Mouse (Mus musculus) 3T3-L1 (cell line): ENCODE results near the gene Dnaaf5.

Experiments used
- DNase-seq: peaks from one replicate; pipeline ENCODE4 v3.0.0-alpha.2; 2015; ENCODE audit warnings: low read depth, low spot score

The Dnaaf5 gene

GRCm38 (mm10) chr5:139198779-139199178 is 48.8 kb downstream of the Dnaaf5 start:
- DNase-seq = peak; percentile 50

DNA sequence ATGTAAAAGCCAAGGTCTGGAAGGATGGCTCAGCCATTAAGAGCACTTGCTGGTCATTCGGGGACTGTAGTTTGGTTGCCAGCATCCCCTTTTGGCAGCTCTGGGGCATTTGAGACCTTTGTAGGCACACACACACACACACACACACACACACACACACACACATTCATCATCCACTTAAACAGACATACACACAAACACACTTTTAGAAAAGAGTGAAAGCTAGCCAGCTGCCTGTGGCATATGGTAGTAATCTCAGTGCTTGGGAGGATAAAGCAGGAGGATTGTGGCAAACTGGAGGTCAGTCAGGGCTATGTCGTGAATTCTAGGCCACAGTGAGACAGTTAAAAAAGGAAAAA is 49.6 kb downstream of the Dnaaf5 start:
- no peak for DNase-seq

DNA sequence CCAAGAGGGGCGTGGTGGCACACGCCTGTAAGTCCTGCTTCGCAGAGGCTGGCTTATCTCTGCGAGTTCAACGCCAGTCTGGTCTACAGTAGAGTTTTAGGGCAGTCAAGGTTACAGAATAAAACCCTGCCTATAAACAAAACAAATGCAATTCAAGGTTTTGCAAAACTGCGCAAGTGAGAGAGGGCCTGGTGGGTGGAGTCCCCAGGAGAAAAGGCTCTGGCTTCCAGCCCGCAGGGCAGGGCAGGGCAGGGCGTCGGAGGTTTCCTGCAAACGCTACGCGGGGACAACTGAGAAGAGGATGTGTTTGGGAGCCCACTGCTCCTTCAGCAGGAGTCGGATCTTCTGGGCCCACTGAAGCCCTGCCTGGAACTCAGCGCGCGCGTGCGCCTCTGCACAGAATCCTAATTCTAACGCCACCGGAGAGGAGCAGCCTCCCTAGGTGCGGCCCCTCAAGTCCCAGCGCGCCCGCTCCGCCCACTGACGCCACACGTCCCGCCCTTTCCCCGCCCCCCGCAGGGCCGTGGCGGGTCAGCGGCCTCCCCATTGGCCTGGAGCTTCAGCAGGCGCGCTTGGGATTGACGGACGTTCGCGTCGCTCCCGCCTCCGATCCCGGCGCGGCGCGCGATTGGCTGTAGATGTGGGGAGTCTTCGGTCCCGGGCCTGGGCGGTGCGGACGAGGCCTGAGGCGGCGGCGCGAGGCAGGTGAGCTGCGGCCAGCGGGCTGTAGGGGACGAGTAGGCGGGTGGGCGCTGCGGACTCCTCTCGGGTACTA is 50.2 kb downstream of the Dnaaf5 start, which contains the start of gene Sun1:
Sun1 (plus strand) TSS at position 643 of the 775 bp plus-strand sequence.
- peak; percentile 97 for DNase-seq

GRCm38 (mm10) chr5:139200770-139201569 is 50.9 kb downstream of the Dnaaf5 start:
- DNase-seq = peak; percentile 29

DNA sequence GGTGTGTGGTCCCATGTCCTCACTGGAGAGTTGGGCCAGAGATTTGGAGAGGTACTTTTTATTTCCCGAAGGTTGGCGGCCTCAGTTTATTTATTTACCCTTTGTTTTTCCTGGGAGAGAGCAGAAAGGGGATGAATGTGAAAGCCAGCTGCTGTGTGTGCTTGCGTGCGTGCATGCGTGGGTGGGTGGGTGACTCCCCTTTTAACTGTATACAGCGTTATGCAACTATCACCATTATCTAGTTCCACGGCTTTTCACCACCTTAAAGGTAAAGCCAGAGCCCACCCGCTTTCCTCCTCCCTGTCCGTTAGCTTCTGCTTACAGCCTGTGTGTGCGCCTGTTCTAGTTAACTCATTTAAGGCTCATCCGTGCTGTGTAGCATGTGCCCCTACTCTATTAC is 52.1 kb downstream of the Dnaaf5 start:
- no peak for DNase-seq

- no peak for DNase-seq
These were observed 53.3 kb downstream of the Dnaaf5 start for GRCm38 (mm10) chr5:139203312-139203711.

DNA sequence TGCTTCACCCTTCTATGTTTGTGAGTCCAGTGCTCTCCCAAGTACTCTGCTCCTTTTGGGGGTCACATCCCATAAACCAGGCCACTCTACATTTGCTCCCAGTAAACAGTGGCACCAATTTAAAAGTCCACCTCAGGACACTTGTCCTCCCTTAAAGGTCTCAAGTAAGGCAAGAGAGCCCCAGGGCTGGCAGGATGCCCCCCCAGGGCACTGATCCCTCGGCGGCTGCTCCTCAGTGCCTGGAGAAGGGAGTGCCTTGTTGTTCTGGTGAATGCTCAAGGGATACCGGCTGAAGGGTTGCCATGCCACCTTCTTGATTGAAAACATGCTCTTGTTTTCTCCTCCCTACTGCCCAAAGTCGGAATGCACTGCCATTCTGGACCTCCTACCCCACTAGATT is 56.1 kb downstream of the Dnaaf5 start:
- no peak for DNase-seq

GRCm38 (mm10) chr5:139206525-139206924 is 56.5 kb downstream of the Dnaaf5 start:
- DNase-seq = no peak

- no peak for DNase-seq
These were observed 58.2 kb downstream of the Dnaaf5 start for GRCm38 (mm10) chr5:139208183-139208582.

- DNase-seq = no peak
These were observed 59.1 kb downstream of the Dnaaf5 start for GRCm38 (mm10) chr5:139208871-139209684.

DNA sequence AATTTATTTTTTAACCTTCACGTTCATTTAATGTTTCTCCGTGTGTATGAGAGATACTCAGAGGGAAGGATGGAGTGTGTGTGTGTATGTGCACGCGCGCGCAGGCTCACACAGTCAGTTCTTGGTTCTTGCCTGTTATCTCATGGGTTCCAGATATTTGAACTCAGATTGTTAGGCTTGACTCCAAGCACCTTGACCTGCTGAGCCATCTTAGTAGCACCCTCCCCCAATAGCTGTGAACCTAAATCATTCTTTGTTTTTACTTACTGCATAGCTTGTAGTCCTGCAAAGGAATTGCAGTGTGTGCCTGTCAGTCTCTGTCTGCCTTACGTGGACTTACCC is 59.6 kb downstream of the Dnaaf5 start:
- no peak for DNase-seq

DNA sequence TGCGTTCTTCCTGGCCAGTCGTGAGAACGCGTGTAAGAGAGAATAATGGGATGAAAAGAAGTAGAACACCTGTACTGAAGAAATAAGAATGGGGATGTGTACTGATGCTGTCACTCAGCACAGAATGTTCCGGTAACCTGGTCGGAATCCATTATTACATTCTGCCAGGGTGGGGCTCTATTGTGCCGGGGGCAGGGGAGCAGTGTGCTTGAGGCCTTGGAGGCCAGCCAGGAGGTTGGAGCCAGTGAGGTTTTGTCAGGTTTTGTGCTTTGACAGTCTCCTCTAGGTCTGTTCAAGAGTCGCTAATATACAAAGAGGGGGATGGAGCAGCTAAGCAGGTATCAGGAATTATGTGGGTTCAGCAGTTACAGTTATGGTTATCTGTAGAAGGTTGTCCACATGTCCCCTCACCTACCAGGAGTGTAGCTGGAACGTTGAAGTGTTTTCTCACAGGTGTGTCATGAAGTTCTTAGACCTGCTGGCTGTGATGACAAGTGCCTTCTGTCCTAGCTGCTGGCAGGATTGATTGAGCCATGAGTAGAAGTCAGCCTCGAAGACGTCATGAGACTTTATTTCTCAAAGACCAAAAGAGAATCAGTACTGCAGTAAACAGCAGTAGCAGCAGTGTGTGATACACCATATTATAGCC is 61.8 kb downstream of the Dnaaf5 start:
- DNase-seq = no peak

DNA sequence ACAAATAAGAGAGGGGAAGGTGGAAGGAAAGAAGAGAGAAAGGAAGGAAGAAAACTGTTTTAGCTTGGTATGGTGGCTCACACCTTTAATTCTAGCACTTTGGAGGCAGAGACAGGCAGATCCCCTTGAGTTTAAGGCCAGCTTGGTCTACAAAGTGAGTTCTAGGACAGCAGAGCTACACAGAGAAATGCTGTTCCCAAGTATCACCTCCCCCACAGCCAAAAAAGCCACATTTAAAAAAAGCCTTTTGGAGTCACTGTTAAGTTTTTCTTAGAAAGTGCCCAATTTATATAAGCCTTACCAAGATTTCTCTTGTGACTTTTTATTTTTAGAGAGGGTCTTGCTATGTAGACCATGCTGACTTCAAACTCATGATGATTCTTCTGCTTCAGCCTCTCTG is 64.3 kb downstream of the Dnaaf5 start:
- no peak for DNase-seq

DNA sequence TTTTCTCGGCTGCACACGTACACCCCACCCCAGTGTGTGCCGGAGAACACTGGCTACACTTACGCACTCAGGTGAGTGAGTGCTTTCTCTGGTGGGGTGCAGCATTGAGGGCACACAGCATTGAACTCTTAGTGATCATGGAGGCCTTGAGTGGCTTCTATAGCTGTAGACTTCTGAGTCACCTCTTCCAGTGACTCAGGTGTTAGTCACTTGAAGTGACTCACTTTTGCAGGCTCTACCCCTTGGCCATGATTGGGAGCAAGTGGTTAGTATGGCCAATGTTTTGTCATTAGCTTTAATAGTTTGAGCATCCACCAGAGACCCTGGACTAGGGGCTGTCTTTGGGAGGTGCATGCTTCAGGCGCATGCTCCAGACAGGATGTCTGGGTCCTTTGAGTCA is 65.2 kb downstream of the Dnaaf5 start:
- peak; percentile 96 for DNase-seq

DNA sequence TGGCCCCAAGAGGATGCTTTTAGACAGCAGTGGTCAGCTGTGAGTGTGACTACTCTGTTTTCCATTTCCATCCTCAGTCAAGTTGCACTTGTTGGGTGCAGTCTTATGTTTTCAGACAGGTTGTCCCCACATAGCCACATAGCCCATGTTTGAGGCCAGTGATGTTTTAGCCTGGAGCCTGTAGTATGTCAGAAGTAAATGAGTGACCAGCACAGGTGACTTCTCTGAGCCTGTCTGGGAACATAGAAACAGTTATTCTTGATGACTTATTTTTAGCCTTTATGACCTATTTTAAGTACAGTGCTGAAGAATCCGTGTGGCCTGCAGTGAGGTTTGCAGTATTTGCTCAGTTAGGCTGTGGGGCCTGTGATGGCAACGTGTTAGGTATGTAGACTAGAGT is 66.1 kb downstream of the Dnaaf5 start:
- no peak for DNase-seq

DNA sequence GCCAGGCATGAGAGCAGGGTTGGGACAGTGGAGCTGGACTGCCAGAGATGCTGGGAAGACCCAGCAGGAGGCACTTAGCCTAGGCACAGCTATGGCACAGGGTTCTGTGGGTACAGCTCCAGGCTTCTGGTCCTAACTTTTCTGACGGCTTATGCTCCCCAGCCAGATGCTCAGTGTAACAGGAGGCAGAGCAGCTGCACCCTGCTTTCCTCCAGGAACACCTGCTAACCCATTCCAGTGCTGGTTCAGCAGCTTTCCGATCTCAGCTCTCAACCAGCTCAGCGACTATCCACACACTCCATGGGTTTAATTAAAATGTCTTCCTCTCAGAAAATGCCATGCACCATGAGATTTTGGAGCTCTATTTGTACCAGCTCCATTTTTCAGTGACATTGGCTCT is 66.8 kb downstream of the Dnaaf5 start:
- DNase-seq = no peak

- DNase-seq = no peak
These were observed 70.0 kb downstream of the Dnaaf5 start for GRCm38 (mm10) chr5:139220006-139220515.

DNA sequence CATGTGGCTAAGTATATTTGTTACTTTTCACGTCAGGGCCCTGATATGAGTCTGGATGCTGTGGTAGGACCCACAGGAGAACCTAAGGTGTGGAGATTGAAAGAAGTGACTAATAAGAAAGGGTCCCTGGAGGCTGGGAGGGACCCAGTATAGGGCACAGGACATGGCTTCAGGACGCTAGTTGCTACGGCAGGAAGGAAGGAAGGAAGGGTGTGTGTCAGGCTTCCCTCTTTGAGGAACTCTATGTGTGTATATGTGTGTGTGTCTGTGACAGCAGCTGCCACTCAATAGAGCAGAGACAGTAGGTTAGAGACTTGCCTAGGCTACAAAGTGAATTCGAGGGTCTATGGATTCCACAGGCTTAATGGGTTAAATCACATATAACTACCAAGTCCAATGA is 70.6 kb downstream of the Dnaaf5 start:
- no peak for DNase-seq

DNA sequence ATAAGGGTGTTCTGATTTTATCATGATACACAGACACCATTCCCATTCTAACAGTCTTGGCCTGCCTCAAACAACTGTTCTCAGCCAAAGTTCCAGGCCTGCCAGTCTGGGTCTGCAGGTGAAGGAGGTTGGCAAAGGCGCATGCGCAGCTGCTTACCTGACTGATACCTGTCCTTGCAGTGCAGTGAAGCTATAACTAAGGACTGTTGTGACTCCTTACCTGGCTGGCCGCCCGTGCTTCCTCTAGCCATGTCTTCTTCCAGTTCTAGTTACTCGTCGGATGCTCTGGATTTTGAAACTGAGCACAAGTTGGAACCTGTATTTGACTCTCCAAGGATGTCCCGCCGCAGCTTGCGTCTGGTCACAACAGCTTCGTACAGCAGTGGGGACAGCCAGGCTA is 73.3 kb downstream of the Dnaaf5 start:
- DNase-seq = no peak

DNA sequence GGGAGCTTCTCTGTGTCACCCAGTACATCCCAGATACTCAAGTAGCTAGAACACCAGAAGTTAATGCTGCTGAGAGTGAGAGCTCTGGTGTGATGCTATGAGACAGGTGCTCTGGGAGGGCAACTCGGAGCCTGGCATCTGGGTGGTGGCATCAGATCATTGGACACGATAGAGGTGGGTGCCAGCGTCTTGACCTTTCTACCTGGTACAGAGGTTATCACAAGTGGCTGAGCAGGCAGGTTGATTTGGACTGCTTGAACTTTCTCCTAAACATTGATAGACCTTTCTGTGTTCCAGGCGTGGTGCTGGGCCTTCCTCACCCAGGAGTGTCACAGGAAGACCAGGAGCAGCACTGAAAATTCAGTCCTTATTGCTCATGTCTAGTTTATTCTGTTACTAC is 77.2 kb downstream of the Dnaaf5 start:
- no peak for DNase-seq

- no peak for DNase-seq
These were observed 77.6 kb downstream of the Dnaaf5 start for GRCm38 (mm10) chr5:139227645-139228044.

DNA sequence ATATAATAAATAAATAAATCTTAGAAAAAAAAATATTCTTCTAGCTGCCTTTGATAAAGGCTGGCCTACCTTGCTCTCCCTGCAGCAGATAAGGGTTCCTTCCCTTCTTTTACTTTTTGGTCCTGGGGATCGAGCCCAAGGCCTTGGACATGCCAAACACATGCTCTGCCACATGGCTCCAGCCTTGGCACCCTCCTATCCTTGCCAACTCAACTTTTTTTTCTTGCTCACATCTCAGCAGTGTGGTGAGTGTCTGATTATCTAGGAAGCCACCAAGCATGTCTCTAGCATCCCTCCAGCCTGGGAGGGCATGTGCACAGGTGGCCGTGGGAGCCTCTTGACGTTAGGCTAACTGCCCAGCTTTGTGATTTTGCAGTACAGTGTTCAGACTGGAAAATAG is 78.3 kb downstream of the Dnaaf5 start:
- DNase-seq = no peak
